Mouse (Mus musculus) bone marrow macrophage, adult 2 months (primary cell): ENCODE results near the gene Intu.

Experiments
- CTCF ChIP-seq: IDR thresholded peaks from 2 replicates; pipeline ENCODE4 v1.5.1; 2012; ENCODE audit warnings: low read depth, mild to moderate bottlenecking, low read length, moderate library complexity
- POLR2A ChIP-seq: IDR thresholded peaks from 2 replicates; pipeline ENCODE4 v1.6.1; 2012; ENCODE audit warnings: mild to moderate bottlenecking, low read depth, low read length, borderline replicate concordance

DNA sequence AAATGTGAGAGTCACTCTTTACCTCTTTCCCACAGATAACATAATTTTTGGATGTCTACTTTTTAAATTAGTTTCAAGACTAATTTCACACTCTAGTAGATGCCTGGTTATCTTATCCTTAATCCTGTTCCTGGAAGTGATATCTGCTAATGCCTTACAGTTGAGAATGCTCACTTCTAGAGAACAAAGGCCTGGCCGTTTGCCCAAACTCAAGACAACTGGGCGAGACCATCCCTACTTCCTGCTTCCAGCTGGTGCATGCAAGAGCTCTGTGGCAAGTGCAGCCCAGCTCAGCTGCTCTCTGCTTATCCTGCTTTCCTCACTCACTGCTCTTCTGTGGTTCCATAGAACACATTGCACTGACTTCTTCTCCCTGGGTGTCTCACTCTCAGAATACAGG is 163.4 kb downstream of the Intu start:
- no peak for TF ChIP-seq CTCF
- TF ChIP-seq POLR2A: no peak
